Mouse (Mus musculus) heart, adult 2 months (tissue): ENCODE data around the gene Cd300ld4.

ENCODE experiments used
- CTCF ChIP-seq: fragments of 200-600 bp; IDR thresholded peaks from 2 replicates; pipeline ENCODE4 v1.8.1; 2022; ENCODE audit warnings: antibody characterized with exemption, mild to moderate bottlenecking, moderate library complexity
- POLR2A ChIP-seq: fragments of 200-500 bp; IDR thresholded peaks from 2 replicates; pipeline ENCODE4 v1.6.1; 2011; ENCODE audit warnings: mild to moderate bottlenecking, low read depth, low read length, control low read depth; ENCODE audit not compliant: insufficient read depth

- TF ChIP-seq POLR2A (no peak), CTCF (peak; percentile 58)
Observed at GRCm38 (mm10) chr11:115049282-115049895, 22.6 kb upstream of the Cd300ld4 start.
